Mouse (Mus musculus): ENCODE data around the gene Ifna9. TPM values are rescaled to one million over a fixed set of nuclear protein-coding genes. Genes with fewer than 3 reads are reported as not detected.

Gene Ifna9
- polyA plus RNA-seq (2015; fragmentation: Illumina TruSeq; extraction: RNeasy Lipid Tissue Mini Kit (QIAGEN cat#74804); ENCODE audit: low read depth, low replicate concordance): not detected

DNA sequence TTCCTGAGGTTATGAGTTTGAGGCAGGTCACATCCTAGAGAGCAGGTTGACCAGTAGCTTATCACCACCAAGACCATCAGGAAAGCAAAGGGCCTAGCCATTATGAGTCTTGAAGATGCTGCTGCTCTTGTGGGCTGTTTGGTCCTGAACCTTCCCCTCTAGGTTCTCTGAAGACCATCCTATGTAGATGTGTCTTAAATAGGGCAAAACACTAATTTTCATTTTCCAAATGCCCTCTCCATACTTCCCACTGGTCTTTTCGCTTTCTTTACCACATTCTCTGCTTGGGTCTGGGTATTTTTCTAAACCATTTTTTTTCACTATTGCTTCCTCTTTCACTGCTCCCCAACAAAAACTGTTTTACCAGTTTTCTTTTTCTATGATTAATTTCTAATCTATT lies at the start of gene Ifna9:
Gene Ifna9 (minus strand): TSS at position 101 of the 400 bp plus-strand sequence.

GRCm38 (mm10) chr4:88634311-88634710 lies 42.1 kb upstream of the Ifna9 start, which contains the start of gene C87499:
C87499 (minus strand) TSS chr4:88634411.

DNA sequence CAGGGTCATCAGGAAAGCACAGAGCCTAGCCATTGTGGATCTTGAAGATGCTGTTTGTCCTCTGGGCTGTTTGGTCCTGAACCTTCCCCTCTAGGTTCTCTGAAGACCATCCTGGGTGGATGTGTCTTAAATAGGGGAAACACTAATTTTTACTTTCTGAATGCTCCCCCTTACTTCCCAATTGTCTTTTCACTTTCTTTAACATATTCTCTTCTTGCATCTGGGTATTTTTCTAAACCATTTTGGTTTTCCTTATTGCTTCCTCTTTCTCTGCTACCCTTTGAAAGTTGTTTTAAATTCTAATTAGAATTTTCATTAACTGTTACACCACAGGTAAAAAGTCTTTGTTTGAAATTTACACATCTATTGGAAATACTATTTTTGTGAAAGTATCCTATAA lies 11.1 kb upstream of the Ifna9 start, which contains the start of gene Ifna12:
Gene Ifna12 (minus strand): TSS at position 101 of the 400 bp plus-strand sequence.

DNA sequence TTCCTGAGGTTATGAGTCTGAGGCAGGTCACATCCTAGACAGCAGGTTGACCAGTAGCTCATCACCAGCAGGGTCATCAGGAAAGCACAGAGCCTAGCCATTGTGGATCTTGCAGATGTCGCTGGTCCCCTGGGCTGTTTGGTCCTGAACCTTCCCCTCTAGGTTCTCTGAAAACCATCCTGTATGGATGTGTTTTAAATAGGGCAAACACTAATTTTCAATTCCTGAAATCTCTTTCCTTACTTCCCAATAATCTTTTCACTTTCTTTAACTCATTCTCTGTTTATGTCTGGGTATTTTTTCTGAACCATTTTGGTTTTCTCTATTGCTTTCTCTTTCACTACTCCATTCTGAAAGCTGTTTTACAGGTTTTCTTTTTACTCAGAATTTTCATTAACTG lies 20.5 kb downstream of the Ifna9 start, which contains the start of gene Ifna14:
Gene Ifna14 (minus strand): TSS at position 101 of the 400 bp plus-strand sequence.

DNA sequence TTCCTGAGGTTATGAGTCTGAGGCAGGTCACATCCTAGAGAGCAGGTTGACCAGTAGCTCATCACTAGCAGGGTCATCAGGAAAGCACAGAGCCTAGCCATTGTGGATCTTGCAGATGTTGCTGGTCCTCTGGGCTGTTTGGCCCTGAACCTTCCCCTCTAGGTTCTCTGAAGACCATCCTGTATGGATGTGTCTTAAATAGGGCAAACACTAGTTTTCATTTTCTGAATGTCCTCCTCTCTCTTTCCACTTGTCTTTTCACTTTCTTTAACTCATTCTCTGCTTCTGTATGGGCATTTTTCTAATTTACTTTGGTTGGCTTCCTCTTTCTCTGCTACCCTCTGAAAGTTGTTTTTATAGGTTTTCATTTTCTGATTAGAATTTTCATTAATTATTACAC lies 34.0 kb downstream of the Ifna9 start, which contains the start of gene Ifna15:
Gene Ifna15 (minus strand): TSS at position 101 of the 400 bp plus-strand sequence.

Other genes starting within 250 kb of the Ifna9 start
- 1.7 TPM for gene Hacd4, start 153.5 kb downstream of the Ifna9 start, polyA plus RNA-seq (2015; fragmentation: Illumina TruSeq; extraction: RNeasy Lipid Tissue Mini Kit (QIAGEN cat#74804); ENCODE audit: low read depth, low replicate concordance)
- gene Ifnb1, start 69.6 kb downstream of the Ifna9 start, polyA plus RNA-seq (2015; fragmentation: Illumina TruSeq; extraction: RNeasy Lipid Tissue Mini Kit (QIAGEN cat#74804); ENCODE audit: low read depth, low replicate concordance): not detected
- not detected for gene Ifna15, start 34.1 kb downstream of the Ifna9 start, polyA plus RNA-seq (2015; fragmentation: Illumina TruSeq; extraction: RNeasy Lipid Tissue Mini Kit (QIAGEN cat#74804); ENCODE audit: low read depth, low replicate concordance)
- not detected for gene Ifna14, start 20.6 kb downstream of the Ifna9 start, polyA plus RNA-seq (2015; fragmentation: Illumina TruSeq; extraction: RNeasy Lipid Tissue Mini Kit (QIAGEN cat#74804); ENCODE audit: low read depth, low replicate concordance)
- gene Ifna12, start 11.0 kb upstream of the Ifna9 start, polyA plus RNA-seq (2015; fragmentation: Illumina TruSeq; extraction: RNeasy Lipid Tissue Mini Kit (QIAGEN cat#74804); ENCODE audit: low read depth, low replicate concordance): not detected
- gene C87499, start 42.0 kb upstream of the Ifna9 start, polyA plus RNA-seq (2015; fragmentation: Illumina TruSeq; extraction: RNeasy Lipid Tissue Mini Kit (QIAGEN cat#74804); ENCODE audit: low read depth, low replicate concordance): not detected
- not detected for gene Ifna13, start 52.1 kb upstream of the Ifna9 start, polyA plus RNA-seq (2015; fragmentation: Illumina TruSeq; extraction: RNeasy Lipid Tissue Mini Kit (QIAGEN cat#74804); ENCODE audit: low read depth, low replicate concordance)
- not detected for gene Ifna16, start 84.5 kb upstream of the Ifna9 start, polyA plus RNA-seq (2015; fragmentation: Illumina TruSeq; extraction: RNeasy Lipid Tissue Mini Kit (QIAGEN cat#74804); ENCODE audit: low read depth, low replicate concordance)
- gene Ifna2, start 91.5 kb upstream of the Ifna9 start, polyA plus RNA-seq (2015; fragmentation: Illumina TruSeq; extraction: RNeasy Lipid Tissue Mini Kit (QIAGEN cat#74804); ENCODE audit: low read depth, low replicate concordance): not detected
- gene Ifnab, start 99.0 kb upstream of the Ifna9 start, polyA plus RNA-seq (2015; fragmentation: Illumina TruSeq; extraction: RNeasy Lipid Tissue Mini Kit (QIAGEN cat#74804); ENCODE audit: low read depth, low replicate concordance): not detected
- gene Gm26566, start 129.4 kb upstream of the Ifna9 start, polyA plus RNA-seq (2015; fragmentation: Illumina TruSeq; extraction: RNeasy Lipid Tissue Mini Kit (QIAGEN cat#74804); ENCODE audit: low read depth, low replicate concordance): not detected
- 77.2 TPM for gene Klhl9, start 130.1 kb upstream of the Ifna9 start, polyA plus RNA-seq (2015; fragmentation: Illumina TruSeq; extraction: RNeasy Lipid Tissue Mini Kit (QIAGEN cat#74804); ENCODE audit: low read depth, low replicate concordance)
- gene Gm13271, start 162.5 kb upstream of the Ifna9 start, polyA plus RNA-seq (2015; fragmentation: Illumina TruSeq; extraction: RNeasy Lipid Tissue Mini Kit (QIAGEN cat#74804); ENCODE audit: low read depth, low replicate concordance): not detected
- not detected for gene Gm13283, start 167.7 kb upstream of the Ifna9 start, polyA plus RNA-seq (2015; fragmentation: Illumina TruSeq; extraction: RNeasy Lipid Tissue Mini Kit (QIAGEN cat#74804); ENCODE audit: low read depth, low replicate concordance)
- not detected for gene Gm13290, start 181.4 kb upstream of the Ifna9 start, polyA plus RNA-seq (2015; fragmentation: Illumina TruSeq; extraction: RNeasy Lipid Tissue Mini Kit (QIAGEN cat#74804); ENCODE audit: low read depth, low replicate concordance)
- not detected for gene Gm13289, start 184.5 kb upstream of the Ifna9 start, polyA plus RNA-seq (2015; fragmentation: Illumina TruSeq; extraction: RNeasy Lipid Tissue Mini Kit (QIAGEN cat#74804); ENCODE audit: low read depth, low replicate concordance)
- gene Gm13272, start 187.5 kb upstream of the Ifna9 start, polyA plus RNA-seq (2015; fragmentation: Illumina TruSeq; extraction: RNeasy Lipid Tissue Mini Kit (QIAGEN cat#74804); ENCODE audit: low read depth, low replicate concordance): not detected
- gene Ifnz, start 189.7 kb upstream of the Ifna9 start, polyA plus RNA-seq (2015; fragmentation: Illumina TruSeq; extraction: RNeasy Lipid Tissue Mini Kit (QIAGEN cat#74804); ENCODE audit: low read depth, low replicate concordance): not detected
- gene Gm13276, start 193.3 kb upstream of the Ifna9 start, polyA plus RNA-seq (2015; fragmentation: Illumina TruSeq; extraction: RNeasy Lipid Tissue Mini Kit (QIAGEN cat#74804); ENCODE audit: low read depth, low replicate concordance): not detected
- gene Gm13277, start 196.2 kb upstream of the Ifna9 start, polyA plus RNA-seq (2015; fragmentation: Illumina TruSeq; extraction: RNeasy Lipid Tissue Mini Kit (QIAGEN cat#74804); ENCODE audit: low read depth, low replicate concordance): not detected
- gene Gm13278, start 199.2 kb upstream of the Ifna9 start, polyA plus RNA-seq (2015; fragmentation: Illumina TruSeq; extraction: RNeasy Lipid Tissue Mini Kit (QIAGEN cat#74804); ENCODE audit: low read depth, low replicate concordance): not detected
- not detected for gene Gm13275, start 202.1 kb upstream of the Ifna9 start, polyA plus RNA-seq (2015; fragmentation: Illumina TruSeq; extraction: RNeasy Lipid Tissue Mini Kit (QIAGEN cat#74804); ENCODE audit: low read depth, low replicate concordance)
- gene Gm13279, start 205.0 kb upstream of the Ifna9 start, polyA plus RNA-seq (2015; fragmentation: Illumina TruSeq; extraction: RNeasy Lipid Tissue Mini Kit (QIAGEN cat#74804); ENCODE audit: low read depth, low replicate concordance): not detected
- gene Gm13285, start 207.3 kb upstream of the Ifna9 start, polyA plus RNA-seq (2015; fragmentation: Illumina TruSeq; extraction: RNeasy Lipid Tissue Mini Kit (QIAGEN cat#74804); ENCODE audit: low read depth, low replicate concordance): not detected
- gene Gm13287, start 210.9 kb upstream of the Ifna9 start, polyA plus RNA-seq (2015; fragmentation: Illumina TruSeq; extraction: RNeasy Lipid Tissue Mini Kit (QIAGEN cat#74804); ENCODE audit: low read depth, low replicate concordance): not detected
- not detected for gene Gm13288, start 213.1 kb upstream of the Ifna9 start, polyA plus RNA-seq (2015; fragmentation: Illumina TruSeq; extraction: RNeasy Lipid Tissue Mini Kit (QIAGEN cat#74804); ENCODE audit: low read depth, low replicate concordance)
- not detected for gene Ifna7, start 223.8 kb upstream of the Ifna9 start, polyA plus RNA-seq (2015; fragmentation: Illumina TruSeq; extraction: RNeasy Lipid Tissue Mini Kit (QIAGEN cat#74804); ENCODE audit: low read depth, low replicate concordance)
- gene Ifna11, start 227.6 kb upstream of the Ifna9 start, polyA plus RNA-seq (2015; fragmentation: Illumina TruSeq; extraction: RNeasy Lipid Tissue Mini Kit (QIAGEN cat#74804); ENCODE audit: low read depth, low replicate concordance): not detected
- gene Ifna6, start 235.0 kb upstream of the Ifna9 start, polyA plus RNA-seq (2015; fragmentation: Illumina TruSeq; extraction: RNeasy Lipid Tissue Mini Kit (QIAGEN cat#74804); ENCODE audit: low read depth, low replicate concordance): not detected
- not detected for gene Ifna5, start 243.1 kb upstream of the Ifna9 start, polyA plus RNA-seq (2015; fragmentation: Illumina TruSeq; extraction: RNeasy Lipid Tissue Mini Kit (QIAGEN cat#74804); ENCODE audit: low read depth, low replicate concordance)
- gene Ifna4, start 249.5 kb upstream of the Ifna9 start, polyA plus RNA-seq (2015; fragmentation: Illumina TruSeq; extraction: RNeasy Lipid Tissue Mini Kit (QIAGEN cat#74804); ENCODE audit: low read depth, low replicate concordance): not detected

Data from brain, adult 10 weeks (tissue).